Mouse (Mus musculus) lung, embryonic 14.5 days (tissue): Measurements from ENCODE around the gene Olfr1395. TPM values are rescaled to one million over a fixed set of nuclear protein-coding genes. Genes with fewer than 3 reads are reported as not detected.

Experiments
- ATAC-seq: fragments of 200-750 bp; cut with Nextera tagmentation; 2 replicates; pipeline ENCODE4 v1.8.0; 2017; ENCODE audit warnings: mild to moderate bottlenecking, moderate TSS enrichment, moderate library complexity; ENCODE audit not compliant: insufficient read depth
- DNase-seq: peaks from one replicate; pipeline ENCODE4 v3.0.0-alpha.2; 2015
- H3K27ac ChIP-seq: fragments of 300-500 bp; sonication (generic); 2 replicates; pipeline ENCODE4 v1.5.1; 2014; ENCODE audit warnings: low read depth, mild to moderate bottlenecking, moderate library complexity
- H3K27me3 ChIP-seq: fragments of 300-500 bp; sonication (generic); 2 replicates; pipeline ENCODE4 v1.6.1; 2014; ENCODE audit warnings: low read length, control low read depth; ENCODE audit not compliant: insufficient read depth
- H3K36me3 ChIP-seq: fragments of 300-500 bp; sonication (generic); 2 replicates; pipeline ENCODE4 v1.6.1; 2014; ENCODE audit warnings: control low read depth; ENCODE audit not compliant: insufficient read depth
- H3K4me1 ChIP-seq: fragments of 300-500 bp; sonication (generic); 2 replicates; pipeline ENCODE4 v1.6.1; 2014; ENCODE audit warnings: antibody characterized with exemption, control low read depth; ENCODE audit not compliant: insufficient read depth
- H3K4me2 ChIP-seq: fragments of 300-500 bp; sonication (generic); 2 replicates; pipeline ENCODE4 v1.6.1; 2014; ENCODE audit warnings: mild to moderate bottlenecking
- H3K4me3 ChIP-seq: fragments of 300-500 bp; sonication (generic); 2 replicates; pipeline ENCODE4 v1.5.1; 2014; ENCODE audit warnings: low read depth, low read length
- H3K9ac ChIP-seq: fragments of 300-500 bp; sonication (generic); 2 replicates; pipeline ENCODE4 v1.6.1; 2014
- H3K9me3 ChIP-seq: fragments of 300-500 bp; sonication (generic); 2 replicates; pipeline ENCODE4 v1.6.1; 2016; ENCODE audit warnings: low read depth, low read length, control low read depth
- CTCF ChIP-seq: IDR thresholded peaks from 2 replicates; pipeline ENCODE4 v1.5.1; 2016; ENCODE audit warnings: antibody characterized with exemption, low read depth
- WGBS: fragments of 180-500 bp; shearing (Covaris S2); extraction: QIAGEN DNeasy Blood & Tissue Kit; methylation state at CpG from one replicate; pipeline ENCODE4 v1.1.7; 2014; 5-methylcytosine and 5-hydroxymethylcytosine counted together
- polyA plus RNA-seq: library from polyadenylated mRNA; unstranded; fragments of >200 nt; fragmentation: Nextera tagmentation; extraction: Ambion mirVana; gene quantifications from 2 replicates; pipeline ENCODE4 v1.2.1, GENCODE M21; 2014

Gene Olfr1395
- polyA plus RNA-seq, 1 experiment from 2014 or later: not detected

- no peak for TF ChIP-seq CTCF
- 72% methylated on average over 3 of the region's 3 CpGs for WGBS
- no peak overlapping the region for H3K9ac ChIP-seq
- no peaks in the 10 kb centered on the region for H3K9me3 ChIP-seq
- H3K4me3 ChIP-seq: no peak overlapping the region
- H3K27me3 ChIP-seq: no peaks in the 10 kb centered on the region
- H3K27ac ChIP-seq: no peak overlapping the region
- H3K36me3 ChIP-seq: no peaks in the 10 kb centered on the region
- no peak overlapping the region for H3K4me2 ChIP-seq
- ATAC-seq (no peak), DNase-seq (no peak)
- no peaks in the 10 kb centered on the region for H3K4me1 ChIP-seq
Measured at GRCm38 (mm10) chr11:49119635-49120034, 22.4 kb upstream of the Olfr1395 start.

- H3K4me2 ChIP-seq: no peak overlapping the region
- H3K9me3 ChIP-seq: no peaks in the 10 kb centered on the region
- no peak overlapping the region for H3K27ac ChIP-seq
- TF ChIP-seq CTCF: no peak
- no peaks in the 10 kb centered on the region for H3K4me1 ChIP-seq
- no peak for DNase-seq
- no peaks in the 10 kb centered on the region for H3K36me3 ChIP-seq
- WGBS: 84% methylated on average over 2 of the region's 2 CpGs
- H3K9ac ChIP-seq: no peak overlapping the region
- ATAC-seq: no peak
- H3K27me3 ChIP-seq: no peaks in the 10 kb centered on the region
- no peak overlapping the region for H3K4me3 ChIP-seq
Measured at GRCm38 (mm10) chr11:49124169-49124568, 17.9 kb upstream of the Olfr1395 start.

- DNase-seq (no peak), ATAC-seq (no peak)
- H3K36me3 ChIP-seq: no peaks in the 10 kb centered on the region
- no peak within 1 kb of the TSS for H3K9ac ChIP-seq
- no peak for TF ChIP-seq CTCF
- no peaks in the 10 kb centered on the region for H3K4me1 ChIP-seq
- no peaks in the 10 kb centered on the region for H3K9me3 ChIP-seq
- 84% methylated on average over 1 of the region's 1 CpGs for WGBS
- no peak within 1 kb of the TSS for H3K27ac ChIP-seq
- no peak within 1 kb of the TSS for H3K4me2 ChIP-seq
- no peak within 1 kb of the TSS for H3K4me3 ChIP-seq
- H3K27me3 ChIP-seq: no peaks in the 10 kb centered on the region
Measured at GRCm38 (mm10) chr11:49154077-49154476, 12.0 kb downstream of the Olfr1395 start, which contains the start of gene Olfr1394. Gene Olfr1394, plus strand, starts transcription at chr11:49154377.

- 79% methylated on average over 2 of the region's 2 CpGs for WGBS
- no peak for ATAC-seq
- no peak overlapping the region for H3K27ac ChIP-seq
Measured at GRCm38 (mm10) chr11:49156821-49157814, 15.0 kb downstream of the Olfr1395 start.

GRCm38 (mm10) chr11:49168839-49169611 is 27.0 kb downstream of the Olfr1395 start:
- H3K4me1 ChIP-seq: no peaks in the 10 kb centered on the region
- peaks cover 17% of the 10 kb centered on the region; the same call in 1 of the 2 replicates for H3K27me3 ChIP-seq
- DNase-seq (peak; percentile 32), ATAC-seq (peak; percentile 69)
- H3K4me3 ChIP-seq: peak overlapping the region; percentile 14
- peak overlapping the region; percentile 53 for H3K4me2 ChIP-seq
- no peaks in the 10 kb centered on the region for H3K36me3 ChIP-seq
- 0 out of 2 replicates have a peak overlapping the region, but pooled peaks have one; percentile 2 for H3K9ac ChIP-seq
- peaks cover 6% of the 10 kb centered on the region; the same call in 1 of the 2 replicates for H3K9me3 ChIP-seq
- TF ChIP-seq CTCF: no peak
- WGBS: 3% methylated on average over 50 of the region's 50 CpGs
- no peak overlapping the region for H3K27ac ChIP-seq

More at GRCm38 (mm10) chr11:49156821-49157814, 15.0 kb downstream of the Olfr1395 start:
- no peaks in the 10 kb centered on the region for H3K27me3 ChIP-seq
- H3K4me1 ChIP-seq: no peaks in the 10 kb centered on the region
- TF ChIP-seq CTCF: no peak
- no peak for DNase-seq
- H3K9me3 ChIP-seq: no peaks in the 10 kb centered on the region
- no peak overlapping the region for H3K9ac ChIP-seq
- no peak overlapping the region for H3K4me2 ChIP-seq
- H3K4me3 ChIP-seq: no peak overlapping the region
- no peaks in the 10 kb centered on the region for H3K36me3 ChIP-seq

- Histone ChIP-seq H3K9ac (no peak overlapping the region), H3K4me2 (no peak overlapping the region), H3K27ac (no peak overlapping the region), H3K9me3 (peaks cover 6% of the 10 kb centered on the region; the same call in 1 of the 2 replicates), H3K27me3 (peaks cover 17% of the 10 kb centered on the region; the same call in 1 of the 2 replicates), H3K36me3 (no peaks in the 10 kb centered on the region), H3K4me3 (no peak overlapping the region), H3K4me1 (no peaks in the 10 kb centered on the region)
- DNase-seq (no peak), ATAC-seq (no peak)
- WGBS: 87% methylated on average over 4 of the region's 4 CpGs
- TF ChIP-seq CTCF: no peak
Measured at GRCm38 (mm10) chr11:49170576-49170975, 28.5 kb downstream of the Olfr1395 start.
